Mouse (Mus musculus) heart, postnatal 0 days (tissue): ENCODE data around the gene Casp12. TPM values are rescaled to one million over a fixed set of nuclear protein-coding genes. Genes with fewer than 3 reads are reported as not detected.

ENCODE experiments used
- ATAC-seq: fragments of 200-750 bp; cut with Nextera tagmentation; 2 replicates; pipeline ENCODE4 v1.8.0; 2017; ENCODE audit warnings: low read depth, moderate number of reproducible peaks, moderate library complexity; ENCODE audit not compliant: insufficient read depth
- DNase-seq: peaks from one replicate; pipeline ENCODE4 v3.0.0-alpha.2; 2016; ENCODE audit warnings: low spot score
- H3K27ac ChIP-seq: fragments of 300-500 bp; sonication (generic); 2 replicates; pipeline ENCODE4 v1.5.1; 2014; ENCODE audit warnings: low read depth, mild to moderate bottlenecking
- H3K27me3 ChIP-seq: fragments of 300-500 bp; sonication (generic); 2 replicates; pipeline ENCODE4 v1.6.1; 2014; ENCODE audit warnings: low read length, mixed read lengths; ENCODE audit not compliant: control insufficient read depth, insufficient read depth
- H3K36me3 ChIP-seq: fragments of 300-500 bp; sonication (generic); replicated peaks from 2 replicates; pipeline ENCODE4 v1.6.1; 2014; ENCODE audit warnings: low read length, mixed read lengths; ENCODE audit not compliant: control insufficient read depth, insufficient read depth
- H3K4me1 ChIP-seq: fragments of 300-500 bp; sonication (generic); 2 replicates; pipeline ENCODE4 v1.6.1; 2014; ENCODE audit warnings: antibody characterized with exemption; ENCODE audit not compliant: control insufficient read depth, insufficient read depth
- H3K4me2 ChIP-seq: fragments of 300-500 bp; sonication (generic); 2 replicates; pipeline ENCODE4 v1.6.1; 2014; ENCODE audit warnings: low read depth, mild to moderate bottlenecking, low read length, moderate library complexity
- H3K4me3 ChIP-seq: fragments of 300-500 bp; sonication (generic); 2 replicates; pipeline ENCODE4 v1.5.1; 2014; ENCODE audit warnings: low read depth, low read length
- H3K9ac ChIP-seq: fragments of 300-500 bp; sonication (generic); replicated peaks from 2 replicates; pipeline ENCODE4 v1.6.1; 2014; ENCODE audit warnings: low read depth, low read length, mixed read lengths
- H3K9me3 ChIP-seq: fragments of 300-500 bp; sonication (generic); replicated peaks from 2 replicates; pipeline ENCODE4 v1.6.1; 2016; ENCODE audit warnings: low read length; ENCODE audit not compliant: control insufficient read depth
- CTCF ChIP-seq: IDR thresholded peaks from 2 replicates; pipeline ENCODE4 v1.5.1; 2016; ENCODE audit warnings: antibody characterized with exemption, control low read depth, low read depth
- EP300 ChIP-seq: IDR thresholded peaks from 2 replicates; pipeline ENCODE4 v1.6.1; 2016; ENCODE audit warnings: antibody characterized with exemption, low read depth
- WGBS: fragments of 180-500 bp; shearing (Covaris S2); extraction: QIAGEN DNeasy Blood & Tissue Kit; methylation state at CpG from one replicate; pipeline ENCODE4 v1.1.7; 2014; 5-methylcytosine and 5-hydroxymethylcytosine counted together
- polyA plus RNA-seq: library from polyadenylated mRNA; unstranded; fragments of >200 nt; fragmentation: Nextera tagmentation; extraction: Ambion mirVana; gene quantifications from 2 replicates; pipeline ENCODE4 v1.2.1, GENCODE M21; 2015
- total RNA-seq: library from RNA; depleted of rRNA; stranded (reverse); fragments of >200 nt; gene quantifications from 2 replicates; pipeline ENCODE4 v1.2.3, GENCODE M21; 2014; ENCODE audit warnings: low replicate concordance; rRNA removed

Gene Casp12
- total and polyA plus RNA-seq, 2 experiments from 2014 or later, result 4.8 to 5.1 TPM

- WGBS, result 83% methylated on average over 1 of the region's 1 CpGs
- Histone ChIP-seq H3K27ac (no peak overlapping the region), H3K4me2 (no peak overlapping the region), H3K27me3 (no peaks in the 10 kb centered on the region), H3K9me3 (no peaks in the 10 kb centered on the region), H3K9ac (no peak overlapping the region), H3K4me1 (no peaks in the 10 kb centered on the region), H3K4me3 (no peak overlapping the region), H3K36me3 (no peaks in the 10 kb centered on the region)
- DNase-seq (no peak), ATAC-seq (no peak)
- TF ChIP-seq EP300 (no peak), CTCF (no peak)
Observed at GRCm38 (mm10) chr9:5410988-5411568, 65.8 kb downstream of the Casp12 start.

DNA sequence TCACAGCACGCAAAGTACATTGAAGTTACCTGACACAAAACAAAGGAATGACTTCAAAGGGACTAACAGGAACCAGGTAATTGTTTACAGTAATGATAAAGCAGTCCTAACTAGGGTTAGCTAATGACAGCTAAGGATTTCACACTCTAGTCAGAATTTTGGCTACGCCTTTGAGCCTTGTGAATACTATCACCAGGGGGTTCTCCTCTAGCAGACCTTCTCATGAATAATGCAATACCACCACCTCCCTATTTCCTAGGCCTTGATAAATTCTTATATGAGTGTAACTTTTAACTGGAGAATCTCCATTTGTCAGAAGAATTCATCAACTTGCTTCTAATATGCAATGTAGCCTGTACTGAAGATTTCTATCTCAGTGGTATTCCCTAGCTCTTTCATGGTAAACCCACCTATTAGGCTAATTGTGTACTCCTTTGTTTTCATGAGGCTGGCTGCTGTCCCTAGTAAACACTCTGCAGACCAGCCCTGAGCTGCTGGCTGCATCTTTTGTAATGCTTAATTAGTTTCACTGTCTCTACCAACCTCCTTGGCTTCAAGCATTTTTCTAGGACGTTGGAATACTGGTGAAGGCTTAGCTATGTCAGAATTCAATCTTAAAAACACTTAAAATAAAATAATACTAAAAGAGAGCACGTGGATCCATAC is 67.3 kb downstream of the Casp12 start:
- Histone ChIP-seq H3K4me1 (no peaks in the 10 kb centered on the region), H3K27ac (no peak overlapping the region), H3K36me3 (no peaks in the 10 kb centered on the region), H3K27me3 (no peaks in the 10 kb centered on the region), H3K9me3 (no peaks in the 10 kb centered on the region), H3K9ac (no peak overlapping the region), H3K4me2 (no peak overlapping the region), H3K4me3 (no peak overlapping the region)
- ATAC-seq (no peak), DNase-seq (no peak)
- 46% methylated on average over 4 of the region's 4 CpGs for whole genome bisulfite sequencing
- no peak for TF ChIP-seq EP300
- no peak for TF ChIP-seq CTCF

DNA sequence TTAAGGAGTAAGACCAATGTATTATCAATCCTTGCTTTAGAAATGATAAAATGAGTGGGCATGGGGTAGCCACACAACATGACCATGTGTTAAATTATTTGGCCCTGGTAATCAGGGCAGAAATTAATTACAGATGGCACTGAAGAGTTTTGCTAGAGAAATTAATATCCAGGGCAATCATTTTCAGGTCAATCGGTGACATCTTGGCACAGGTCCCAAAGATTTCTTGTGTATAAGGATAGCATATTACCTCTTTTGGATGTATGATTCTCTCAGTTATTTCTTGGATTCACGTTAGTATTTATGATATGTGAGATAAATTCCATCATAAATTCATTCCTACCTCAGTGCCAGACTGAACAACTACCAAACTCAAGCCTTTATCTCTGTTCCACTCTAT is 72.6 kb downstream of the Casp12 start:
- DNase-seq (no peak), ATAC-seq (no peak)
- Histone ChIP-seq H3K4me1 (no peaks in the 10 kb centered on the region), H3K9me3 (no peaks in the 10 kb centered on the region), H3K27me3 (no peaks in the 10 kb centered on the region), H3K4me2 (no peak overlapping the region), H3K9ac (no peak overlapping the region), H3K27ac (no peak overlapping the region), H3K4me3 (no peak overlapping the region), H3K36me3 (no peaks in the 10 kb centered on the region)
- WGBS, result 57% methylated on average over 2 of the region's 2 CpGs
- TF ChIP-seq CTCF, result no peak
- TF ChIP-seq EP300, result no peak

Other genes starting within 250 kb of the Casp12 start
- not detected in 2 replicates for gene Casp1, start 46.9 kb upstream of the Casp12 start, total RNA-seq
- gene Casp1, start 46.9 kb upstream of the Casp12 start, polyA plus RNA-seq, result 0.59 and 0.67 TPM in 2 replicates
- 8.1 and 8.2 TPM in 2 replicates for gene Casp4, start 36.6 kb upstream of the Casp12 start, total RNA-seq
- 1.7 and 2.0 TPM in 2 replicates for gene Casp4, start 36.6 kb upstream of the Casp12 start, polyA plus RNA-seq